ENCODE assay signal across 8 mouse cellular contexts in the genomic region with DNA sequence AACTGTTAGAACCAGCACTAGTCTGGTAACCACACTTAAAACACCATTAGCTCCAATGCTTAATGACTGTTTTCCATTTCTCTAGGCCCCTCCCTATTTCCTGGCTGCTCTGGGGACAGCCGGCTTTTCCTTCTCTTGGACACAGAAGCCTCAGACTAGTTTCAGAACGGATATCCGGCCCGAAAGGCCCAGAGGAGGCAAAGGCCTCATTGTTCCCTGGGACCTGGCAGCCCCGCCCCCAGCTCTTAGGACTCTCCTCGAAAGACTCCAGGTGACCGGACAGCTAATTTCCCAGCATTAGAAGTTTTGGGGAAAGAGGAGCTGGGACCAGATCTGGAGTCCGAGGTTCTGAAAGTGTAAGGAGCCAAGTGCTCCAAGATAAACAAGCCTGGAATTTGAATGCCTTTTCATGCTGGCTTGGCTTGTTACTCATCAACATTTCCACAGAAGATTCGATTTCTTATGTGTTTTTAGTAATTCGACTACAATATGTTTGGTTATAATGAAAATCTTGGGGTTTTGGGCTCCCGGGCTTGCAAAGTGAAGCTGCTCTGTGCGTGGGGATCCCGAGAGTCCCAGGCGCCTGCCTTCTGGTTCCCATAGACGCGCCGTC. TPM values are rescaled to one million over a fixed set of nuclear protein-coding genes. Genes with fewer than 3 reads are reported as not detected.
DNase-seq lines count a peak whose midpoint lies in the region; ATAC-seq lines count a peak whose summit lies in the region.

No protein-coding gene starts in this region.

- H3K9me3 ChIP-seq in forebrain, embryonic 15.5 days = no peaks in the 10 kb centered on the region
- H3K9me3 ChIP-seq in hindbrain, embryonic 10.5 days = no peaks in the 10 kb centered on the region

- no peaks in the 10 kb centered on the region for H3K36me3 ChIP-seq in forebrain, embryonic 15.5 days
- no peaks in the 10 kb centered on the region for H3K36me3 ChIP-seq in hindbrain, embryonic 10.5 days

- DNase-seq in MN1 (ENCODE audit: low spot score) = peak; percentile 78
- peak; percentile 52 for DNase-seq in c-Kit-positive CD71-positive TER-119-positive erythroid progenitor cells, embryonic 14.5 days (ENCODE audit: low spot score)
- peak; percentile 66 for DNase-seq in hindbrain, embryonic 10.5 days (ENCODE audit: low spot score)
- peak; percentile 36 to 48 for DNase-seq in layer of hippocampus, postnatal 10 days (ENCODE audit: low spot score in 2 of 2)
- DNase-seq in lung, postnatal 36 days = peak; percentile 89
- peak; percentile 60 for DNase-seq in skeletal muscle tissue, adult 2 months (ENCODE audit: low read depth, low spot score)
- no peak for DNase-seq in frontal cortex, adult 2 months (ENCODE audit: extremely low spot score in 1 of 2, low spot score in 1 of 2)

- no peak for ATAC-seq in forebrain, embryonic 15.5 days (replicated peaks)

- peaks cover 23% of the 10 kb centered on the region for H3K4me1 ChIP-seq in forebrain, embryonic 15.5 days
- H3K4me1 ChIP-seq in hindbrain, embryonic 10.5 days (replicated peaks) = peaks cover 19% of the 10 kb centered on the region

- H3K27me3 ChIP-seq in forebrain, embryonic 15.5 days = no peaks in the 10 kb centered on the region
- H3K27me3 ChIP-seq in hindbrain, embryonic 10.5 days (ENCODE audit: insufficient read depth, poor library complexity, severe bottlenecking) = no peaks in the 10 kb centered on the region

- WGBS in forebrain, embryonic 15.5 days = 3% methylated on average over 17 of the region's 17 CpGs
- 3% methylated on average over 17 of the region's 17 CpGs for WGBS in hindbrain, embryonic 10.5 days

- peak overlapping the region; percentile 78 for H3K9ac ChIP-seq in forebrain, embryonic 15.5 days (replicated peaks)

- peak overlapping the region; percentile 98 for H3K27ac ChIP-seq in forebrain, embryonic 15.5 days (replicated peaks)
- peak overlapping the region; percentile 98 for H3K27ac ChIP-seq in hindbrain, embryonic 10.5 days

- peak overlapping the region; percentile 51 for H3K4me2 ChIP-seq in forebrain, embryonic 15.5 days (replicated peaks)

- H3K4me3 ChIP-seq in forebrain, embryonic 15.5 days = peak overlapping the region; percentile 93
- peak overlapping the region; percentile 82 for H3K4me3 ChIP-seq in hindbrain, embryonic 10.5 days

RNA-seq across cellular contexts. Expression of a gene that starts 0.3 kb away (rescaled TPM):
- polyA plus RNA-seq in forebrain, embryonic 15.5 days (2015; fragmentation: Nextera tagmentation; extraction: Ambion mirVana) = 2.1 and 2.7 TPM in 2 replicates
- polyA plus RNA-seq in hindbrain, embryonic 10.5 days (2016; fragmentation: Nextera tagmentation; extraction: Ambion mirVana) = 2.3 and 2.8 TPM in 2 replicates
- total RNA-seq in layer of hippocampus, postnatal 10 days (2021) = 10 to 100 TPM; 11.6 to 13.2 TPM
- 6.6 and 7.2 TPM in 2 replicates for polyA plus RNA-seq in frontal cortex, adult 2 months (2012; rRNA removed)

RNA-seq across cellular contexts. Expression of a gene that starts 14.9 kb away (rescaled TPM):
- 71.1 and 72.9 TPM in 2 replicates for polyA plus RNA-seq in forebrain, embryonic 15.5 days (2015; fragmentation: Nextera tagmentation; extraction: Ambion mirVana)
- polyA plus RNA-seq in hindbrain, embryonic 10.5 days (2016; fragmentation: Nextera tagmentation; extraction: Ambion mirVana) = 108 and 111 TPM in 2 replicates
- total RNA-seq in layer of hippocampus, postnatal 10 days (2021) = 10 to 100 TPM; 81.0 to 89.1 TPM
- polyA plus RNA-seq in frontal cortex, adult 2 months (2012; rRNA removed) = 97.8 and 99.4 TPM in 2 replicates

RNA-seq across cellular contexts. Expression of a gene that starts 27.9 kb away (rescaled TPM):
- 10.2 and 10.6 TPM in 2 replicates for polyA plus RNA-seq in forebrain, embryonic 15.5 days (2015; fragmentation: Nextera tagmentation; extraction: Ambion mirVana)
- polyA plus RNA-seq in hindbrain, embryonic 10.5 days (2016; fragmentation: Nextera tagmentation; extraction: Ambion mirVana) = 13.8 and 16.0 TPM in 2 replicates
- 10 to 100 TPM; 11.3 to 12.1 TPM for total RNA-seq in layer of hippocampus, postnatal 10 days (2021)
- 17.1 and 18.6 TPM in 2 replicates for polyA plus RNA-seq in frontal cortex, adult 2 months (2012; rRNA removed)

Comparison
In these comparisons a context has a peak if more than half of its experiments do, and no peak if none do; other contexts are left out.
1. DNase-seq: peak in MN1 (single experiment), c-Kit-positive CD71-positive TER-119-positive erythroid progenitor cells, embryonic 14.5 days (single experiment), hindbrain, embryonic 10.5 days (single experiment), layer of hippocampus, postnatal 10 days (2 of 2), lung, postnatal 36 days (single experiment) and skeletal muscle tissue, adult 2 months (single experiment); none in frontal cortex, adult 2 months (0 of 2).